Mouse (Mus musculus) limb, embryonic 10.5 days (tissue): ENCODE measurements around the gene Olfr1284. TPM values are rescaled to one million over a fixed set of nuclear protein-coding genes. Genes with fewer than 3 reads are reported as not detected.
"Not testable (repeated sequence)": the region's sequence is repeated elsewhere in the genome, so short reads cannot be mapped to it uniquely, and the experiment has no call there.

Source experiments
- DNase-seq: peaks from one replicate; pipeline ENCODE4 v3.0.0-alpha.2; 2017; ENCODE audit warnings: low spot score
- H3K27ac ChIP-seq: fragments of 300-500 bp; sonication (generic); 2 replicates; pipeline ENCODE4 v1.5.1; 2016; ENCODE audit warnings: mild to moderate bottlenecking
- H3K27me3 ChIP-seq: fragments of 300-500 bp; sonication (generic); 2 replicates; pipeline ENCODE4 v1.6.1; 2016; ENCODE audit warnings: low read depth, mild to moderate bottlenecking; ENCODE audit not compliant: poor library complexity, severe bottlenecking
- H3K36me3 ChIP-seq: fragments of 300-500 bp; sonication (generic); 2 replicates; pipeline ENCODE4 v1.6.1; 2016; ENCODE audit warnings: mild to moderate bottlenecking, moderate library complexity
- H3K4me1 ChIP-seq: fragments of 300-500 bp; sonication (generic); 2 replicates; pipeline ENCODE4 v1.6.1; 2016
- H3K4me3 ChIP-seq: fragments of 300-500 bp; sonication (generic); 2 replicates; pipeline ENCODE4 v1.5.1; 2016; ENCODE audit warnings: mild to moderate bottlenecking, moderate library complexity
- H3K9me3 ChIP-seq: fragments of 300-500 bp; sonication (generic); replicated peaks from 2 replicates; pipeline ENCODE4 v1.6.1; 2016; ENCODE audit warnings: mild to moderate bottlenecking
- WGBS: fragments of 180-500 bp; shearing (Covaris S2); methylation state at CpG from one replicate; pipeline ENCODE4 v1.1.7; 2016; 5-methylcytosine and 5-hydroxymethylcytosine counted together
- polyA plus RNA-seq: library from polyadenylated mRNA; unstranded; fragments of >200 nt; fragmentation: Nextera tagmentation; extraction: Ambion mirVana; gene quantifications from 2 replicates; pipeline ENCODE4 v1.2.1, GENCODE M21; 2016

The Olfr1284 gene
- polyA plus RNA-seq = not detected in 2 replicates

GRCm38 (mm10) chr2:111375222-111375621 is at the start of gene Olfr1284:
Olfr1284 (plus strand) TSS chr2:111375522.
- no peaks in the 10 kb centered on the region for H3K9me3 ChIP-seq
- H3K4me1 ChIP-seq = no peaks in the 10 kb centered on the region
- no peaks in the 10 kb centered on the region for H3K27me3 ChIP-seq
- no peak within 1 kb of the TSS for H3K4me3 ChIP-seq
- no peak within 1 kb of the TSS for H3K27ac ChIP-seq
- 98% methylated on average over 1 of the region's 1 CpGs for WGBS
- DNase-seq = no peak
- no peaks in the 10 kb centered on the region for H3K36me3 ChIP-seq

DNA sequence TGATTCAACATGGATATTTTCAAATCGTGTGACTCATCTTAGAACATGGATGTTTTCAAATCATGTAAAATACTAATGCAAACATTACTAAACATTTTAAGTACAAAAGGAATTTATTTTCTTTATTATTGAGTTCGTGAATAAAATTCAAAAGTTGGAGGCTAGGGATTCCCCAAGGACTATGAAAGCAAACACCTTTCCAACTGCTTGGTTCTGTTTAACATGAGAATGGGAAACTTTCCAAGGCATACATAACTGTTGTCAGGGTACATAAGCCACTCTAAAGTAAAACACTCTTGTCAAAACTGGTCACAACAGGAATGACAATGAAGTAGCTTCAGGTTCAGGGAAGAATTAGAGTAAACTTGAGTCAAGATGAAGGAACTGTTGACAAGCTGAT is 49.1 kb upstream of the Olfr1284 start, which contains the start of gene Olfr1281:
Gene Olfr1281, plus strand, starts transcription at position 301 of the 400 bp plus-strand sequence.
- Histone ChIP-seq H3K27ac (no peak within 1 kb of the TSS), H3K27me3 (no peaks in the 10 kb centered on the region), H3K36me3 (no peaks in the 10 kb centered on the region), H3K9me3 (no peaks in the 10 kb centered on the region), H3K4me1 (no peaks in the 10 kb centered on the region), H3K4me3 (no peak within 1 kb of the TSS)
- 75% methylated on average over 2 of the region's 2 CpGs for WGBS
- no peak for DNase-seq

DNA sequence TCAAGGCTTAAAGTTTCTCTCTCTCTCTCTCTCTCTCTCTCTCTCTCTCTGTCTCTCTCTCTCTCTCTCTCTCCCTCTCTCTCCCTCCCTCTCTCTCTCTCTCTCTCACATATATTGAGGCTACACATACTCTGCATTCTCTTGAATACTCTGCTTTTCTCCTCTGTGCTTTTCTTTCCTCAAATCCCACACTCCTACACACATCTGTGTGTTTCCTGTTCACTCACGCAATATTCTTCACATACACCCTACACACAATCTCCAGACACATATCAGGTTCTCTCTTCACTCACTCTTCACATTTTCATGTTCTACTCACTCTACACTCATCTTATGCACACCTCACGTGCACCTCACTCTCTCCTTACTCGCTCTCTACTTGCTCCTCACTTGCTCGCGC is 41.6 kb upstream of the Olfr1284 start:
- not testable (repeated sequence) for H3K9me3 ChIP-seq, DNase-seq, H3K27me3 ChIP-seq, H3K4me3 ChIP-seq, H3K27ac ChIP-seq, H3K36me3 ChIP-seq, H3K4me1 ChIP-seq
- 92% methylated on average over 5 of the region's 5 CpGs for WGBS

DNA sequence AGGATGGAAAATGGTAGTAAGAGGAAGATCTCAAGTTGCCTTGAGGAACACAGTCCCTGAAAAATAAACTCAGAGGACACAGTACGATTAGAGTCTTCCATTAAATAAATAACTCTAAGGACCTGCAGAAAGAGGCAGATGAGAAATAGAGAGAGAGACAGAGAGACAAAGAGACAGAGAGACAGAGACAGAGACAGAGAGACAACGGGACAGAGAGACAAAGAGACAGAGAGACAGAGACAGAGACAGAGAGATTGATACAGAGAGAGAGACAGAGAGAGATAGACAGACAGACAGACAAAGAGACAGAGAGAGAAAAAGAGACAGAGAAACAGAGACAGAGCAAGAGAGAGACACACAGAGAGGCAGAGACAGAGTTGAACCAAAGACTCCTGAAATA is 39.3 kb upstream of the Olfr1284 start, which contains the start of gene Olfr1282:
Gene Olfr1282, minus strand, starts transcription at position 101 of the 400 bp plus-strand sequence.
- no peaks in the 10 kb centered on the region for H3K27me3 ChIP-seq
- no peaks in the 10 kb centered on the region for H3K36me3 ChIP-seq
- H3K4me3 ChIP-seq = no peak within 1 kb of the TSS
- WGBS = 89% methylated on average over 2 of the region's 2 CpGs
- H3K9me3 ChIP-seq = no peaks in the 10 kb centered on the region
- H3K27ac ChIP-seq = no peak within 1 kb of the TSS
- H3K4me1 ChIP-seq = no peaks in the 10 kb centered on the region
- no peak for DNase-seq

DNA sequence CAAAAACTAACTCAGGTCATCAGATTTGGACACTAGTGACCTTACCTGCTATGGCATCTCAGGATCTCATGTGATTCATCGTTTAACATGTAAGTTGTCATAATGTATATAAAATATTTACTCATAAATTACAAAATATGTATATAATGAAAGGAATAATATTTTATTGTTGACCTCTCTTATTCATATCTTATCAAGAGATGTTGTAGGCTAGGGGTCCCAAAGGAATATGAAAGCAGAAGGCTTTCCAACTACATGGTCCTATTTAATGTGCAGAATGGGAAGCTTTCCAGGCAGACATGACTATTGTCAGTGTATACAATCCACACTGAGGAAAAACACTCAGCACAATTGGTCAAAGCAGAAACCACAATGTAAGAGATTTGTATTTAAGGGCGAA is 8.8 kb upstream of the Olfr1284 start, which contains the start of gene Olfr1283:
Gene Olfr1283, plus strand, starts transcription at position 301 of the 400 bp plus-strand sequence.
- Histone ChIP-seq H3K4me3 (no peak within 1 kb of the TSS), H3K4me1 (no peaks in the 10 kb centered on the region), H3K9me3 (no peaks in the 10 kb centered on the region), H3K36me3 (no peaks in the 10 kb centered on the region), H3K27ac (no peak within 1 kb of the TSS), H3K27me3 (no peaks in the 10 kb centered on the region)
- no peak for DNase-seq
- 82% methylated on average over 2 of the region's 2 CpGs for WGBS

- Histone ChIP-seq H3K9me3 (no peaks in the 10 kb centered on the region), H3K36me3 (no peaks in the 10 kb centered on the region), H3K4me3 (no peak within 1 kb of the TSS), H3K27me3 (no peaks in the 10 kb centered on the region), H3K27ac (no peak within 1 kb of the TSS), H3K4me1 (no peaks in the 10 kb centered on the region)
- 82% methylated on average over 1 of the region's 1 CpGs for WGBS
- DNase-seq = no peak
Observed at GRCm38 (mm10) chr2:111422931-111423330, 47.6 kb downstream of the Olfr1284 start, which contains the start of gene Olfr1286. Olfr1286 (minus strand) TSS chr2:111423115.

Other genes with a start within 250 kb of the Olfr1284 start
- gene Gm15130, start 222.6 kb upstream of the Olfr1284 start, polyA plus RNA-seq = not detected in 2 replicates
- not detected in 2 replicates for gene 4930430A15Rik, start 145.9 kb upstream of the Olfr1284 start, polyA plus RNA-seq
- gene Olfr1275, start 140.2 kb upstream of the Olfr1284 start, polyA plus RNA-seq = not detected in 2 replicates
- not detected in 2 replicates for gene Olfr1276, start 121.0 kb upstream of the Olfr1284 start, polyA plus RNA-seq
- not detected in 2 replicates for gene Olfr1277, start 101.4 kb upstream of the Olfr1284 start, polyA plus RNA-seq
- not detected in 2 replicates for gene Olfr1278, start 85.4 kb upstream of the Olfr1284 start, polyA plus RNA-seq
- not detected in 2 replicates for gene Olfr1279, start 74.9 kb upstream of the Olfr1284 start, polyA plus RNA-seq
- gene Olfr1280, start 61.5 kb upstream of the Olfr1284 start, polyA plus RNA-seq = not detected in 2 replicates
- gene Olfr1281, start 49.0 kb upstream of the Olfr1284 start, polyA plus RNA-seq = not detected in 2 replicates
- not detected in 2 replicates for gene Olfr1282, start 39.4 kb upstream of the Olfr1284 start, polyA plus RNA-seq
- gene Olfr1283, start 8.7 kb upstream of the Olfr1284 start, polyA plus RNA-seq = not detected in 2 replicates
- not detected in 2 replicates for gene Olfr1286, start 47.6 kb downstream of the Olfr1284 start, polyA plus RNA-seq
- not detected in 2 replicates for gene Olfr1287, start 73.6 kb downstream of the Olfr1284 start, polyA plus RNA-seq
- not detected in 2 replicates for gene Olfr1288, start 98.6 kb downstream of the Olfr1284 start, polyA plus RNA-seq
- not detected in 2 replicates for gene Olfr1289, start 105.3 kb downstream of the Olfr1284 start, polyA plus RNA-seq
- gene Olfr1290, start 118.3 kb downstream of the Olfr1284 start, polyA plus RNA-seq = not detected in 2 replicates
- gene Olfr1291-ps1, start 121.7 kb downstream of the Olfr1284 start, polyA plus RNA-seq = not detected in 2 replicates
- gene Olfr1293-ps, start 149.7 kb downstream of the Olfr1284 start, polyA plus RNA-seq = not detected in 2 replicates
- not detected in 2 replicates for gene Olfr1294, start 164.8 kb downstream of the Olfr1284 start, polyA plus RNA-seq
- not detected in 2 replicates for gene Olfr1295, start 194.2 kb downstream of the Olfr1284 start, polyA plus RNA-seq